ENCODE assay signal across 21 mouse cellular contexts in the genomic region with DNA sequence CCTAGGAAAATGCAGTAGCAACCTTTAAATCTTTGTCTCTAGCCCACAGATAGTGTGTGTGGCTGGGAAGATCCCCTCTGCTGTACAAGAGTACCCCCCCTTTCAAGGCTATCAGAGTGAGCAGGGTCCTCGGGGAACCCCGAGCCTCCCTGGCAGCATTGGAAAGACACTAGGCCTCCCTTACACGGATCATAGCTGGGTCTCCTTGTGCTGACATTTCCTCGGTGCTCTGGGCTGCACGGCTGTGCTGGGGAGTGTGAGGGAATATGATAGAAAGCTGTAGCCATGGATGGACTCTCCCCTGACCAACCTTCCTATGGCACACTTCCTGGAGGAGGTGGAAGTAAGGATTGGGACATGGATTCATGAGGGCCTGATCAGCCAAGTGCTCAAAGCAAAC. TPM values are rescaled to one million over a fixed set of nuclear protein-coding genes. Genes with fewer than 3 reads are reported as not detected.
"Had no signal": no experiment of that assay in that cellular context is flagged by ENCODE, and none has a peak within 500 bp of the region (broad histone marks: within the 10 kb centered on the region; RNA-seq: fewer than 3 reads in every experiment).

No protein-coding gene starts in this region.

RNA-seq across cellular contexts. Expression of a gene that starts 27.4 kb away (rescaled TPM):
- polyA plus RNA-seq: heart, embryonic 14.5 days; hindbrain, embryonic 10.5 days; hindbrain, embryonic 11.5 days; hindbrain, embryonic 12.5 days; hindbrain, embryonic 13.5 days; hindbrain, embryonic 14.5 days; hindbrain, embryonic 16.5 days; hindbrain, postnatal 0 days; inflammation-experienced regulatory T-cells, adult 6 months; kidney, embryonic 14.5 days had no signal

RNA-seq across cellular contexts. Expression of a gene that starts 50.6 kb away (rescaled TPM):
- polyA plus RNA-seq: heart, embryonic 11.5 days; heart, embryonic 12.5 days; heart, embryonic 13.5 days; heart, embryonic 14.5 days; heart, embryonic 15.5 days; heart, embryonic 16.5 days; heart, postnatal 0 days; hindbrain, embryonic 10.5 days; hindbrain, embryonic 11.5 days; hindbrain, embryonic 12.5 days; hindbrain, embryonic 13.5 days; hindbrain, embryonic 14.5 days; hindbrain, embryonic 15.5 days; hindbrain, embryonic 16.5 days; hindbrain, postnatal 0 days; inflammation-experienced regulatory T-cells, adult 6 months; intestine, embryonic 15.5 days; intestine, embryonic 16.5 days; kidney, embryonic 14.5 days; kidney, embryonic 15.5 days; kidney, embryonic 16.5 days had no signal
